Mouse (Mus musculus) kidney, postnatal 0 days (tissue): ENCODE measurements around the gene Zfp64. TPM values are rescaled to one million over a fixed set of nuclear protein-coding genes. Genes with fewer than 3 reads are reported as not detected.

Experiments
- ATAC-seq: fragments of 200-750 bp; cut with Nextera tagmentation; replicated peaks from 2 replicates; pipeline ENCODE4 v1.8.0; 2017; ENCODE audit warnings: low read depth, moderate number of reproducible peaks, moderate TSS enrichment, moderate library complexity; ENCODE audit not compliant: low FRiP score
- DNase-seq: peaks from one replicate; pipeline ENCODE4 v3.0.0-alpha.2; 2016; ENCODE audit warnings: low spot score
- H3K27ac ChIP-seq: fragments of 300-500 bp; sonication (generic); 2 replicates; pipeline ENCODE4 v1.5.1; 2014; ENCODE audit warnings: mild to moderate bottlenecking
- H3K27me3 ChIP-seq: fragments of 300-500 bp; sonication (generic); 2 replicates; pipeline ENCODE4 v1.6.1; 2014; ENCODE audit warnings: low read length, mixed read lengths; ENCODE audit not compliant: insufficient read depth
- H3K36me3 ChIP-seq: fragments of 300-500 bp; sonication (generic); 2 replicates; pipeline ENCODE4 v1.6.1; 2014; ENCODE audit warnings: low read length, mixed read lengths; ENCODE audit not compliant: insufficient read depth
- H3K4me1 ChIP-seq: fragments of 300-500 bp; sonication (generic); replicated peaks from 2 replicates; pipeline ENCODE4 v1.6.1; 2014; ENCODE audit warnings: antibody characterized with exemption, low read length, mixed read lengths; ENCODE audit not compliant: insufficient read depth
- H3K4me2 ChIP-seq: fragments of 300-500 bp; sonication (generic); 2 replicates; pipeline ENCODE4 v1.6.1; 2014; ENCODE audit warnings: mild to moderate bottlenecking, low read length, moderate library complexity, mixed read lengths
- H3K4me3 ChIP-seq: fragments of 300-500 bp; sonication (generic); replicated peaks from 2 replicates; pipeline ENCODE4 v1.5.1; 2014; ENCODE audit warnings: low read depth, low read length
- H3K9ac ChIP-seq: fragments of 300-500 bp; sonication (generic); 2 replicates; pipeline ENCODE4 v1.6.1; 2014; ENCODE audit warnings: low read depth, low read length
- H3K9me3 ChIP-seq: fragments of 300-500 bp; sonication (generic); replicated peaks from 2 replicates; pipeline ENCODE4 v1.6.1; 2016; ENCODE audit warnings: low read length, inconsistent platforms, mixed read lengths
- CTCF ChIP-seq: IDR thresholded peaks from 2 replicates; pipeline ENCODE4 v1.5.1; 2016; ENCODE audit warnings: antibody characterized with exemption, low read depth, mild to moderate bottlenecking, moderate library complexity
- WGBS: fragments of 180-500 bp; shearing (Covaris S2); extraction: QIAGEN DNeasy Blood & Tissue Kit; methylation state at CpG from one replicate; pipeline ENCODE4 v1.1.7; 2014; 5-methylcytosine and 5-hydroxymethylcytosine counted together
- polyA plus RNA-seq: library from polyadenylated mRNA; unstranded; fragments of >200 nt; fragmentation: Nextera tagmentation; extraction: Ambion mirVana; gene quantifications from 2 replicates; pipeline ENCODE4 v1.2.1, GENCODE M21; 2015

Zfp64 gene
- polyA plus RNA-seq, 1 experiment from 2014 or later: 20.4 TPM

- Histone ChIP-seq H3K4me2 (no peak overlapping the region), H3K27me3 (no peaks in the 10 kb centered on the region), H3K9me3 (no peaks in the 10 kb centered on the region), H3K27ac (no peak overlapping the region), H3K4me3 (no peak overlapping the region), H3K9ac (no peak overlapping the region), H3K36me3 (no peaks in the 10 kb centered on the region), H3K4me1 (no peaks in the 10 kb centered on the region)
- TF ChIP-seq CTCF: no peak
- DNase-seq (no peak), ATAC-seq (no peak)
- WGBS: 98% methylated on average over 7 of the region's 7 CpGs
Observed at GRCm38 (mm10) chr2:168981951-168982350, 26.6 kb upstream of the Zfp64 start.

GRCm38 (mm10) chr2:168981448-168981847 is 26.1 kb upstream of the Zfp64 start:
- H3K4me2 ChIP-seq: no peak overlapping the region
- no peaks in the 10 kb centered on the region for H3K4me1 ChIP-seq
- H3K36me3 ChIP-seq: no peaks in the 10 kb centered on the region
- ATAC-seq: no peak
- no peaks in the 10 kb centered on the region for H3K27me3 ChIP-seq
- no peaks in the 10 kb centered on the region for H3K9me3 ChIP-seq
- H3K27ac ChIP-seq: no peak overlapping the region
- no peak overlapping the region for H3K9ac ChIP-seq
- 78% methylated on average over 12 of the region's 12 CpGs for WGBS
- no peak for TF ChIP-seq CTCF
- H3K4me3 ChIP-seq: no peak overlapping the region
- DNase-seq: no peak

GRCm38 (mm10) chr2:168980859-168981258 is 25.5 kb upstream of the Zfp64 start:
- Histone ChIP-seq H3K27me3 (no peaks in the 10 kb centered on the region), H3K9ac (no peak overlapping the region), H3K4me3 (no peak overlapping the region), H3K4me2 (no peak overlapping the region), H3K9me3 (no peaks in the 10 kb centered on the region), H3K4me1 (no peaks in the 10 kb centered on the region), H3K27ac (no peak overlapping the region), H3K36me3 (no peaks in the 10 kb centered on the region)
- 73% methylated on average over 6 of the region's 6 CpGs for WGBS
- no peak for TF ChIP-seq CTCF
- no peak for DNase-seq
- ATAC-seq: peak; percentile 40; the same call in 1 of the 2 replicates

GRCm38 (mm10) chr2:168979742-168980141 is 24.4 kb upstream of the Zfp64 start:
- no peak; the same call in 1 of the 2 replicates for TF ChIP-seq CTCF
- ATAC-seq: no peak
- DNase-seq: no peak
- Histone ChIP-seq H3K36me3 (no peaks in the 10 kb centered on the region), H3K4me1 (no peaks in the 10 kb centered on the region), H3K27me3 (no peaks in the 10 kb centered on the region), H3K9ac (no peak overlapping the region), H3K4me3 (no peak overlapping the region), H3K9me3 (no peaks in the 10 kb centered on the region), H3K27ac (no peak overlapping the region), H3K4me2 (no peak overlapping the region)
- 73% methylated on average over 11 of the region's 11 CpGs for WGBS

GRCm38 (mm10) chr2:168978031-168978430 is 22.6 kb upstream of the Zfp64 start:
- DNase-seq: peak; percentile 25
- no peaks in the 10 kb centered on the region for H3K4me1 ChIP-seq
- H3K9ac ChIP-seq: no peak overlapping the region
- no peaks in the 10 kb centered on the region for H3K27me3 ChIP-seq
- H3K9me3 ChIP-seq: no peaks in the 10 kb centered on the region
- ATAC-seq: peak; percentile 40; the same call in 1 of the 2 replicates
- H3K4me2 ChIP-seq: no peak overlapping the region
- no peak for TF ChIP-seq CTCF
- WGBS: 50% methylated on average over 9 of the region's 9 CpGs
- H3K4me3 ChIP-seq: no peak overlapping the region
- H3K36me3 ChIP-seq: no peaks in the 10 kb centered on the region
- H3K27ac ChIP-seq: no peak overlapping the region

GRCm38 (mm10) chr2:168970131-168970530 is 14.7 kb upstream of the Zfp64 start:
- Histone ChIP-seq H3K36me3 (no peaks in the 10 kb centered on the region), H3K9ac (no peak overlapping the region), H3K4me3 (no peak overlapping the region), H3K4me1 (no peaks in the 10 kb centered on the region), H3K27me3 (no peaks in the 10 kb centered on the region), H3K9me3 (no peaks in the 10 kb centered on the region), H3K27ac (no peak overlapping the region), H3K4me2 (no peak overlapping the region)
- no peak for TF ChIP-seq CTCF
- 95% methylated on average over 20 of the region's 20 CpGs for WGBS
- ATAC-seq: no peak
- DNase-seq: no peak

- Histone ChIP-seq H3K27ac (no peak overlapping the region), H3K36me3 (no peaks in the 10 kb centered on the region), H3K27me3 (no peaks in the 10 kb centered on the region), H3K9ac (no peak overlapping the region), H3K4me3 (no peak overlapping the region), H3K9me3 (no peaks in the 10 kb centered on the region), H3K4me1 (no peaks in the 10 kb centered on the region), H3K4me2 (no peak overlapping the region)
- WGBS: 83% methylated on average over 12 of the region's 12 CpGs
- no peak for ATAC-seq
- TF ChIP-seq CTCF: no peak
- no peak for DNase-seq
Observed at GRCm38 (mm10) chr2:168968136-168968925, 12.9 kb upstream of the Zfp64 start.
